Mouse (Mus musculus) erythroblast, embryonic 14.5 days (primary cell): ENCODE results near the gene Fbxl22.

Experiments
- GATA1 ChIP-seq: IDR thresholded peaks from 2 replicates; pipeline ENCODE4 v1.6.1; 2012; ENCODE audit warnings: low read length, inconsistent platforms, mixed read lengths
- TAL1 ChIP-seq: IDR thresholded peaks from 3 replicates; pipeline ENCODE4 v1.6.1; 2012; ENCODE audit warnings: low read length, inconsistent platforms, mixed read lengths

DNA sequence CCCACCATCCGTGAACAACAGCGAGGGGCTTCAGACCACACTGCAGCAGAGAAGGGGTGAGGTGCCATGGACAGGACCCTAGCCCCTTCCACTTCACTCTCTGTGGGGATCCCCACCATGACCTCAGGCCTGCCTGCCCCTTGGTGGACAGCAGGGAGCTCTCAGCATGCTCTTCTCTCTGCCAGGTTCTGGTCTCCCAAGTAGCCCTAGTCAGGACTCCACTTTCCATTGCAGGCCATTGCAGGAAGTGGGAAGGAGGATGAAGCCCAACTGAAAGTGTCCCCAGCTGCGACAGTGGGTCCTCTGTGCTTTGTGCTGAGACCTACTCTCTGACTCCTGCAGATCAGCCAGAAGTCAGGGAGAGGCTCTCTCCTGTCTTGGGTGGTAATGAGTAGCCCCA is 6.7 kb downstream of the Fbxl22 start:
- TF ChIP-seq GATA1 (no peak), TAL1 (no peak)
